Mouse (Mus musculus) CH12.LX (cell line): ENCODE data around the gene Mag. TPM values are rescaled to one million over a fixed set of nuclear protein-coding genes. Genes with fewer than 3 reads are reported as not detected.

ENCODE experiments used
- DNase-seq: peaks from one replicate; pipeline ENCODE4 v3.0.0-alpha.2; 2013; ENCODE audit errors: extremely low read depth
- H3K27ac ChIP-seq: 2 replicates; pipeline ENCODE4 v1.5.1; 2012; ENCODE audit warnings: low read depth, mild to moderate bottlenecking, control low read depth, moderate library complexity; ENCODE audit not compliant: insufficient read depth
- H3K27me3 ChIP-seq: replicated peaks from 2 replicates; pipeline ENCODE3; 2012; ENCODE audit warnings: inconsistent platforms
- H3K36me3 ChIP-seq, 2 experiments: replicated peaks in 1 of 2; 2 replicates each; pipeline versions ENCODE3 to v1.6.1; 2012; ENCODE audit warnings: inconsistent platforms in 1 of 2, low read length in 1 of 2, mild to moderate bottlenecking in 1 of 2, mixed read lengths in 1 of 2, moderate library complexity in 1 of 2; ENCODE audit not compliant: control insufficient read depth in 1 of 2, insufficient read depth in 1 of 2
- H3K4me1 ChIP-seq, 2 experiments: 2 replicates each; pipeline ENCODE4 v1.6.1; 2012; ENCODE audit warnings: inconsistent platforms in 1 of 2, moderate library complexity in 1 of 2; ENCODE audit not compliant: insufficient read depth in 2 of 2, control insufficient read depth in 1 of 2
- H3K4me2 ChIP-seq: 2 replicates; pipeline ENCODE4 v1.6.1; 2012; ENCODE audit warnings: low read depth, mild to moderate bottlenecking, control low read depth; ENCODE audit not compliant: poor library complexity, insufficient read depth, severe bottlenecking
- H3K4me3 ChIP-seq, 3 experiments: fragments of 150-350 bp in 1 of 3; sonication (generic) in 1 of 3; replicated peaks in 1 of 3; 2 replicates each; pipeline versions ENCODE3 to v1.5.1; 2011 to 2012; ENCODE audit warnings: low read depth in 2 of 3, low read length in 2 of 3, mild to moderate bottlenecking in 2 of 3, moderate library complexity in 2 of 3, control low read depth in 1 of 3, improper control_type of control experiment in 1 of 3, inconsistent platforms in 1 of 3, mixed read lengths in 1 of 3; ENCODE audit not compliant: poor library complexity in 1 of 3
- H3K79me2 ChIP-seq: replicated peaks from 2 replicates; pipeline ENCODE4 v1.6.1; 2012; ENCODE audit warnings: mild to moderate bottlenecking, moderate library complexity; ENCODE audit not compliant: control insufficient read depth, poor library complexity, insufficient read depth, severe bottlenecking; ENCODE audit errors: extremely low read depth
- H3K9ac ChIP-seq: 2 replicates; pipeline ENCODE4 v1.6.1; 2012; ENCODE audit warnings: low read depth, mild to moderate bottlenecking, control low read depth, moderate library complexity; ENCODE audit not compliant: insufficient read depth
- H3K9me3 ChIP-seq: replicated peaks from 2 replicates; pipeline ENCODE3; 2012; ENCODE audit warnings: low read length, inconsistent platforms, mixed read lengths
- BHLHE40 ChIP-seq: IDR thresholded peaks from 2 replicates; pipeline ENCODE4 v1.6.1; 2011; ENCODE audit warnings: mild to moderate bottlenecking, low read depth, low read length, improper control_type of control experiment
- CHD1 ChIP-seq: IDR thresholded peaks from 2 replicates; pipeline ENCODE4 v1.6.1; 2012; ENCODE audit warnings: low read depth, low read length, improper control_type of control experiment, inconsistent platforms
- CHD2 ChIP-seq: IDR thresholded peaks from 2 replicates; pipeline ENCODE4 v1.6.1; 2011; ENCODE audit warnings: low read length, improper control_type of control experiment
- CTCF ChIP-seq, 2 experiments: IDR thresholded peaks in 1 of 2; conservative IDR thresholded peaks in 1 of 2; 2 replicates each; pipeline ENCODE4 v1.5.1; 2011 to 2012; ENCODE audit warnings: low read depth in 2 of 2, low read length in 2 of 2, improper control_type of control experiment in 1 of 2, inconsistent platforms in 1 of 2, mild to moderate bottlenecking in 1 of 2, moderate library complexity in 1 of 2
- E2F4 ChIP-seq: IDR thresholded peaks from 2 replicates; pipeline ENCODE4 v1.6.1; 2011; ENCODE audit warnings: low read depth, low read length, improper control_type of control experiment; ENCODE audit not compliant: insufficient replicate concordance
- ELF1 ChIP-seq: IDR thresholded peaks from 2 replicates; pipeline ENCODE4 v1.6.1; 2014; ENCODE audit warnings: low read depth, mild to moderate bottlenecking, inconsistent platforms, low read length, improper control_type of control experiment
- EP300 ChIP-seq: IDR thresholded peaks from 2 replicates; pipeline ENCODE4 v1.6.1; 2011; ENCODE audit warnings: low read length, improper control_type of control experiment
- ETS1 ChIP-seq: conservative IDR thresholded peaks from 2 replicates; pipeline ENCODE4 v1.6.1; 2012; ENCODE audit warnings: low read depth, mild to moderate bottlenecking, inconsistent platforms, low read length, improper control_type of control experiment, moderate library complexity
- GABPA ChIP-seq: IDR thresholded peaks from 2 replicates; pipeline ENCODE4 v1.6.1; 2012; ENCODE audit warnings: low read depth, low read length, improper control_type of control experiment, inconsistent platforms; ENCODE audit not compliant: insufficient replicate concordance
- HCFC1 ChIP-seq: IDR thresholded peaks from 2 replicates; pipeline ENCODE4 v1.6.1; 2012; ENCODE audit warnings: low read depth, mild to moderate bottlenecking, inconsistent platforms, low read length, improper control_type of control experiment
- IRF4 ChIP-seq: IDR thresholded peaks from 2 replicates; pipeline ENCODE4 v1.6.1; 2014; ENCODE audit warnings: low read depth, mild to moderate bottlenecking, inconsistent platforms, low read length, improper control_type of control experiment
- JUN ChIP-seq: IDR thresholded peaks from 2 replicates; pipeline ENCODE4 v1.6.1; 2011; ENCODE audit warnings: low read depth, mild to moderate bottlenecking, low read length, improper control_type of control experiment, moderate library complexity; ENCODE audit not compliant: insufficient read depth
- JUND ChIP-seq: conservative IDR thresholded peaks from 2 replicates; pipeline ENCODE4 v1.6.1; 2011; ENCODE audit warnings: low read depth, low read length, improper control_type of control experiment
- KAT2A ChIP-seq: IDR thresholded peaks from 2 replicates; pipeline ENCODE4 v1.6.1; 2012; ENCODE audit warnings: low read length, improper control_type of control experiment, inconsistent platforms; ENCODE audit not compliant: insufficient replicate concordance
- MAFK ChIP-seq: IDR thresholded peaks from 2 replicates; pipeline ENCODE4 v1.6.1; 2011; ENCODE audit warnings: low read length, improper control_type of control experiment; ENCODE audit not compliant: insufficient replicate concordance
- MAX ChIP-seq: IDR thresholded peaks from 2 replicates; pipeline ENCODE4 v1.6.1; 2011; ENCODE audit warnings: low read length, improper control_type of control experiment
- MAZ ChIP-seq: IDR thresholded peaks from 2 replicates; pipeline ENCODE4 v1.6.1; 2012; ENCODE audit warnings: low read depth, mild to moderate bottlenecking, inconsistent platforms, low read length, improper control_type of control experiment, moderate library complexity
- MEF2A ChIP-seq: IDR thresholded peaks from 2 replicates; pipeline ENCODE4 v1.6.1; 2014; ENCODE audit warnings: low read depth, mild to moderate bottlenecking, inconsistent platforms, low read length, improper control_type of control experiment, borderline replicate concordance
- MXI1 ChIP-seq: IDR thresholded peaks from 2 replicates; pipeline ENCODE4 v1.6.1; 2011; ENCODE audit warnings: mild to moderate bottlenecking, low read depth, low read length, improper control_type of control experiment
- MYC ChIP-seq: IDR thresholded peaks from 2 replicates; pipeline ENCODE4 v1.6.1; 2011; ENCODE audit warnings: low read depth, mild to moderate bottlenecking, improper control_type of control experiment, low read length
- NELFE ChIP-seq: IDR thresholded peaks from 2 replicates; pipeline ENCODE4 v1.6.1; 2011; ENCODE audit warnings: low read depth, low read length, improper control_type of control experiment
- NRF1 ChIP-seq: IDR thresholded peaks from 2 replicates; pipeline ENCODE4 v1.6.1; 2014; ENCODE audit warnings: low read depth, mild to moderate bottlenecking, inconsistent platforms, low read length, improper control_type of control experiment, moderate library complexity
- PAX5 ChIP-seq: IDR thresholded peaks from 2 replicates; pipeline ENCODE4 v1.6.1; 2012; ENCODE audit warnings: low read length, inconsistent platforms, mixed read lengths
- POLR2A ChIP-seq: IDR thresholded peaks from 2 replicates; pipeline ENCODE4 v1.6.1; 2011; ENCODE audit warnings: low read depth, mild to moderate bottlenecking, improper control_type of control experiment, low read length
- POLR2AphosphoS2 ChIP-seq: IDR thresholded peaks from 2 replicates; pipeline ENCODE4 v1.6.1; 2011; ENCODE audit warnings: low read depth, low read length, improper control_type of control experiment
- RAD21 ChIP-seq: IDR thresholded peaks from 2 replicates; pipeline ENCODE4 v1.6.1; 2011; ENCODE audit warnings: low read depth, mild to moderate bottlenecking, low read length, improper control_type of control experiment, moderate library complexity
- RCOR1 ChIP-seq: conservative IDR thresholded peaks from 2 replicates; pipeline ENCODE4 v1.6.1; 2012; ENCODE audit warnings: low read depth, mild to moderate bottlenecking, inconsistent platforms, low read length, improper control_type of control experiment
- SIN3A ChIP-seq: IDR thresholded peaks from 2 replicates; pipeline ENCODE4 v1.6.1; 2012; ENCODE audit warnings: low read length, improper control_type of control experiment, inconsistent platforms
- SMC3 ChIP-seq: IDR thresholded peaks from 2 replicates; pipeline ENCODE4 v1.6.1; 2011; ENCODE audit warnings: low read depth, low read length, improper control_type of control experiment
- TBP ChIP-seq: conservative IDR thresholded peaks from 2 replicates; pipeline ENCODE4 v1.6.1; 2011; ENCODE audit warnings: low read depth, low read length, improper control_type of control experiment
- TCF12 ChIP-seq: IDR thresholded peaks from 2 replicates; pipeline ENCODE4 v1.6.1; 2014; ENCODE audit warnings: low read depth, mild to moderate bottlenecking, inconsistent platforms, low read length, improper control_type of control experiment
- UBTF ChIP-seq: IDR thresholded peaks from 2 replicates; pipeline ENCODE4 v1.6.1; 2012; ENCODE audit warnings: low read depth, mild to moderate bottlenecking, inconsistent platforms, low read length, improper control_type of control experiment, moderate library complexity
- USF1 ChIP-seq: IDR thresholded peaks from 2 replicates; pipeline ENCODE4 v1.6.1; 2014; ENCODE audit warnings: low read depth, mild to moderate bottlenecking, inconsistent platforms, low read length, improper control_type of control experiment
- USF2 ChIP-seq: conservative IDR thresholded peaks from 2 replicates; pipeline ENCODE4 v1.6.1; 2011; ENCODE audit warnings: low read depth, low read length, improper control_type of control experiment
- ZC3H11A ChIP-seq: IDR thresholded peaks from 2 replicates; pipeline ENCODE4 v1.6.1; 2012; ENCODE audit warnings: low read depth, mild to moderate bottlenecking, inconsistent platforms, low read length, improper control_type of control experiment
- ZKSCAN1 ChIP-seq: IDR thresholded peaks from 2 replicates; pipeline ENCODE4 v1.6.1; 2012; ENCODE audit warnings: low read depth, inconsistent platforms, low read length, improper control_type of control experiment, borderline replicate concordance
- ZMIZ1 ChIP-seq: IDR thresholded peaks from 2 replicates; pipeline ENCODE4 v1.6.1; 2012; ENCODE audit warnings: low read depth, mild to moderate bottlenecking, inconsistent platforms, low read length, improper control_type of control experiment
- ZNF384 ChIP-seq: IDR thresholded peaks from 2 replicates; pipeline ENCODE4 v1.6.1; 2012; ENCODE audit warnings: low read depth, low read length, improper control_type of control experiment, inconsistent platforms
- dilution Hi-C: fragments of 300-500 bp; cut with MboI; formaldehyde crosslinking; loops from 2 replicates; pipeline ENCODE4 v1.14.3; 2020; ENCODE audit warnings: low sequenced_read_pairs; ENCODE audit not compliant: extremely low pct_unique_long_range_greater_than_20kb, extremely low pct_ligation_motif_present
- in situ Hi-C: fragments of 300-500 bp; cut with MboI; formaldehyde crosslinking; loops from 3 replicates; pipeline ENCODE4 v1.14.3; 2019; ENCODE audit warnings: low sequenced_read_pairs, low pct_ligation_motif_present, low pct_unique_long_range_greater_than_20kb, mixed read lengths
- polyA plus RNA-seq: library from polyadenylated mRNA; unstranded; fragments of >175 nt; gene quantifications from 2 replicates; pipeline ENCODE4 v1.2.1, GENCODE M21; 2012; ENCODE audit warnings: low read depth; ENCODE audit not compliant: insufficient read length
- total RNA-seq, 2 experiments: library from RNA; depleted of rRNA; stranded (reverse); fragments of 300-350 nt in 1 of 2; fragments of >200 nt in 1 of 2; gene quantifications; 2 replicates each; pipeline ENCODE4 v1.2.3; 2012 to 2014

Mag gene
- total and polyA plus RNA-seq, 3 experiments, result 0.04 TPM; not detected in 2

DNA sequence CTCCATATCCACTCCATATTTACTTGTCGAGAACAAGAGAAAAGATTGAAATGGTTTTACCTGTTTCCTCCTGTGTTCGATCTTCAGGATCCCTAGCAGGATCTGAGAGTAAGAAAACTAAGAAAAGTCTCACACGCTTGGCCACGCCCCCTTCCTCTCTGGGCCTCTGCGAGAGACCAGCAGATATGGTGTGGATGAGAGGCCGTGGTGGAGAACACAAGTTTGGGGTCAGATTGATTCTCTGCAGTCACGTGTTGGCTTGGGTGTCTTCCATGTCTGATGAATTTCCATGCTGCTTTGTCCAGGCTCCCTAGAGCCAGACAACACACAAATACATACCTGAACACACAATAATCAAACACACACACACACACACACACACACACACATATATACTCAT is 34.5 kb downstream of the Mag start, which contains the start of gene Cd22:
Gene Cd22, minus strand, starts transcription at position 167 of the 400 bp plus-strand sequence.
- DNase-seq, result peak; percentile 82
- Histone ChIP-seq H3K79me2 (no peaks in the 10 kb centered on the region), H3K4me1 (peaks cover 22 to 61% of the 10 kb centered on the region in 2 experiments), H3K9ac (peak within 1 kb of the TSS; percentile 44; the same call in 1 of the 2 replicates), H3K9me3 (peaks cover 10% of the 10 kb centered on the region), H3K4me3 (peak within 1 kb of the TSS; percentile 53 to 79 (median 63)), H3K4me2 (peak within 1 kb of the TSS; percentile 58)
- dilution Hi-C loops, result no loop called here
- in situ Hi-C loops, result no loop called here
- TF ChIP-seq ELF1 (no peak), MEF2A (0 out of 2 replicates have a peak, but pooled peaks have one; percentile 20), E2F4 (no peak), EP300 (no peak), MAX (peak; percentile 70), USF2 (peak; percentile 50; the same call in 1 of the 2 replicates), NRF1 (no peak), MYC (no peak), BHLHE40 (peak; percentile 78), USF1 (peak; percentile 61), TBP (peak; percentile 60; the same call in 1 of the 2 replicates), CHD2 (no peak), ZNF384 (no peak), RAD21 (no peak), UBTF (no peak), GABPA (no peak), ZC3H11A (no peak), MAZ (no peak), MAFK (no peak), SIN3A (no peak), ZMIZ1 (no peak), CTCF (conservative IDR thresholded peaks at IDR 0.05 in 1 of 2, IDR thresholded peaks at IDR 0.05 in 1 of 2; ENCODE audit: low read depth in 2 of 2, low read length in 2 of 2) (no peak), POLR2AphosphoS2 (no peak), ZKSCAN1 (no peak), KAT2A (no peak), RCOR1 (no peak), HCFC1 (no peak), SMC3 (no peak), ETS1 (no peak; the same call in 1 of the 2 replicates), JUN (no peak), POLR2A (peak; percentile 47), PAX5 (no peak), JUND (no peak), NELFE (0 out of 2 replicates have a peak, but pooled peaks have one; percentile 12), MXI1 (no peak), CHD1 (no peak), IRF4 (no peak), TCF12 (no peak)
- TF ChIP-seq, all 38 proteins: peak for 8
- H3K27me3 ChIP-seq, result no peaks in the 10 kb centered on the region
- peak within 1 kb of the TSS; percentile 60 for H3K27ac ChIP-seq
- peaks cover 5 to 37% of the 10 kb centered on the region in 2 experiments for H3K36me3 ChIP-seq
